Mouse (Mus musculus): ENCODE data around the gene Sgce. TPM values are rescaled to one million over a fixed set of nuclear protein-coding genes. Genes with fewer than 3 reads are reported as not detected.

Sgce gene
- polyA plus RNA-seq, 1 experiment from 2014 or later: 53.4 TPM

- Histone ChIP-seq H3K27ac (replicated peaks; ENCODE audit: low read depth, low read length) (no peak overlapping the region), H3K4me1 (ENCODE audit: control insufficient read depth, insufficient read depth, low read length) (no peaks in the 10 kb centered on the region), H3K4me3 (ENCODE audit: low read depth, low read length) (no peak overlapping the region), H3K27me3 (ENCODE audit: control insufficient read depth, insufficient read depth, low read length) (no peaks in the 10 kb centered on the region), H3K9ac (ENCODE audit: low read length) (no peak overlapping the region), H3K36me3 (ENCODE audit: control insufficient read depth, insufficient read depth, low read length) (no peaks in the 10 kb centered on the region), H3K9me3 (ENCODE audit: control insufficient read depth, low read length) (no peaks in the 10 kb centered on the region), H3K4me2 (ENCODE audit: low read depth, severe bottlenecking) (no peak overlapping the region)
- 60% methylated on average over 5 of the region's 5 CpGs for WGBS
- ATAC-seq (ENCODE audit: insufficient number of reproducible peaks, low FRiP score, low TSS enrichment, low read depth) (no peak), DNase-seq (ENCODE audit: low spot score) (peak; percentile 20)
These were observed 40.6 kb downstream of the Sgce start for GRCm38 (mm10) chr6:4706415-4706814.

GRCm38 (mm10) chr6:4703908-4704307 lies 43.1 kb downstream of the Sgce start:
- Histone ChIP-seq H3K9ac (ENCODE audit: low read length) (no peak overlapping the region), H3K4me1 (ENCODE audit: control insufficient read depth, insufficient read depth, low read length) (no peaks in the 10 kb centered on the region), H3K27me3 (ENCODE audit: control insufficient read depth, insufficient read depth, low read length) (no peaks in the 10 kb centered on the region), H3K27ac (replicated peaks; ENCODE audit: low read depth, low read length) (no peak overlapping the region), H3K36me3 (ENCODE audit: control insufficient read depth, insufficient read depth, low read length) (0 out of 2 replicates have a peak, but pooled peaks cover 2% of the 10 kb centered on the region), H3K4me2 (ENCODE audit: low read depth, severe bottlenecking) (no peak overlapping the region), H3K9me3 (ENCODE audit: control insufficient read depth, low read length) (no peaks in the 10 kb centered on the region), H3K4me3 (ENCODE audit: low read depth, low read length) (no peak overlapping the region)
- WGBS: 77% methylated on average over 7 of the region's 7 CpGs
- DNase-seq (ENCODE audit: low spot score) (peak; percentile 13), ATAC-seq (ENCODE audit: insufficient number of reproducible peaks, low FRiP score, low TSS enrichment, low read depth) (no peak)

- Histone ChIP-seq H3K27me3 (ENCODE audit: control insufficient read depth, insufficient read depth, low read length) (no peaks in the 10 kb centered on the region), H3K27ac (replicated peaks; ENCODE audit: low read depth, low read length) (no peak overlapping the region), H3K4me3 (ENCODE audit: low read depth, low read length) (no peak overlapping the region), H3K36me3 (ENCODE audit: control insufficient read depth, insufficient read depth, low read length) (0 out of 2 replicates have a peak, but pooled peaks cover 2% of the 10 kb centered on the region), H3K4me2 (ENCODE audit: low read depth, severe bottlenecking) (no peak overlapping the region), H3K9me3 (ENCODE audit: control insufficient read depth, low read length) (no peaks in the 10 kb centered on the region), H3K4me1 (ENCODE audit: control insufficient read depth, insufficient read depth, low read length) (no peaks in the 10 kb centered on the region), H3K9ac (ENCODE audit: low read length) (no peak overlapping the region)
- ATAC-seq (ENCODE audit: insufficient number of reproducible peaks, low FRiP score, low TSS enrichment, low read depth): no peak
- 80% methylated on average over 8 of the region's 8 CpGs for WGBS
- no peak for DNase-seq (ENCODE audit: low spot score)
These were observed 45.4 kb downstream of the Sgce start for GRCm38 (mm10) chr6:4701641-4702040.

GRCm38 (mm10) chr6:4695778-4696177 lies 51.2 kb downstream of the Sgce start:
- H3K4me1 ChIP-seq (ENCODE audit: control insufficient read depth, insufficient read depth, low read length): peaks cover 3% of the 10 kb centered on the region; the same call in 1 of the 2 replicates
- H3K27me3 ChIP-seq (ENCODE audit: control insufficient read depth, insufficient read depth, low read length): no peaks in the 10 kb centered on the region
- ATAC-seq (ENCODE audit: insufficient number of reproducible peaks, low FRiP score, low TSS enrichment, low read depth) (peak; percentile 54; the same call in 1 of the 2 replicates), DNase-seq (ENCODE audit: low spot score) (peak; percentile 29)
- no peak overlapping the region; the same call in 1 of the 2 replicates for H3K27ac ChIP-seq (replicated peaks; ENCODE audit: low read depth, low read length)
- H3K9me3 ChIP-seq (ENCODE audit: control insufficient read depth, low read length): no peaks in the 10 kb centered on the region
- WGBS: 20% methylated on average over 3 of the region's 3 CpGs
- H3K4me3 ChIP-seq (ENCODE audit: low read depth, low read length): no peak overlapping the region
- H3K9ac ChIP-seq (ENCODE audit: low read length): no peak overlapping the region
- H3K36me3 ChIP-seq (ENCODE audit: control insufficient read depth, insufficient read depth, low read length): 0 out of 2 replicates have a peak, but pooled peaks cover 2% of the 10 kb centered on the region
- no peak overlapping the region for H3K4me2 ChIP-seq (ENCODE audit: low read depth, severe bottlenecking)

GRCm38 (mm10) chr6:4694672-4695231 lies 52.3 kb downstream of the Sgce start:
- H3K27me3 ChIP-seq (ENCODE audit: control insufficient read depth, insufficient read depth, low read length): no peaks in the 10 kb centered on the region
- H3K9ac ChIP-seq (ENCODE audit: low read length): no peak overlapping the region
- no peak overlapping the region for H3K4me2 ChIP-seq (ENCODE audit: low read depth, severe bottlenecking)
- H3K4me1 ChIP-seq (ENCODE audit: control insufficient read depth, insufficient read depth, low read length): peaks cover 3% of the 10 kb centered on the region; the same call in 1 of the 2 replicates
- H3K36me3 ChIP-seq (ENCODE audit: control insufficient read depth, insufficient read depth, low read length): 0 out of 2 replicates have a peak, but pooled peaks cover 2% of the 10 kb centered on the region
- H3K9me3 ChIP-seq (ENCODE audit: control insufficient read depth, low read length): no peaks in the 10 kb centered on the region
- no peak overlapping the region for H3K4me3 ChIP-seq (ENCODE audit: low read depth, low read length)
- no peak overlapping the region for H3K27ac ChIP-seq (replicated peaks; ENCODE audit: low read depth, low read length)
- no peak for ATAC-seq (ENCODE audit: insufficient number of reproducible peaks, low FRiP score, low TSS enrichment, low read depth)
- WGBS: 55% methylated on average over 8 of the region's 8 CpGs
- no peak for DNase-seq (ENCODE audit: low spot score)

- 29% methylated on average over 10 of the region's 10 CpGs for WGBS
- Histone ChIP-seq H3K27me3 (ENCODE audit: control insufficient read depth, insufficient read depth, low read length) (no peaks in the 10 kb centered on the region), H3K4me1 (ENCODE audit: control insufficient read depth, insufficient read depth, low read length) (peaks cover 3% of the 10 kb centered on the region; the same call in 1 of the 2 replicates), H3K9ac (ENCODE audit: low read length) (no peak overlapping the region), H3K4me2 (ENCODE audit: low read depth, severe bottlenecking) (no peak overlapping the region), H3K27ac (replicated peaks; ENCODE audit: low read depth, low read length) (no peak overlapping the region), H3K9me3 (ENCODE audit: control insufficient read depth, low read length) (no peaks in the 10 kb centered on the region), H3K4me3 (ENCODE audit: low read depth, low read length) (no peak overlapping the region), H3K36me3 (ENCODE audit: control insufficient read depth, insufficient read depth, low read length) (no peaks in the 10 kb centered on the region)
- DNase-seq (ENCODE audit: low spot score) (no peak), ATAC-seq (ENCODE audit: insufficient number of reproducible peaks, low FRiP score, low TSS enrichment, low read depth) (no peak)
These were observed 53.5 kb downstream of the Sgce start for GRCm38 (mm10) chr6:4693544-4693943.

GRCm38 (mm10) chr6:4690438-4690837 lies 56.6 kb downstream of the Sgce start:
- Histone ChIP-seq H3K9ac (ENCODE audit: low read length) (no peak overlapping the region), H3K27me3 (ENCODE audit: control insufficient read depth, insufficient read depth, low read length) (no peaks in the 10 kb centered on the region), H3K4me1 (ENCODE audit: control insufficient read depth, insufficient read depth, low read length) (peaks cover 3% of the 10 kb centered on the region; the same call in 1 of the 2 replicates), H3K9me3 (ENCODE audit: control insufficient read depth, low read length) (no peaks in the 10 kb centered on the region), H3K4me3 (ENCODE audit: low read depth, low read length) (no peak overlapping the region), H3K4me2 (ENCODE audit: low read depth, severe bottlenecking) (no peak overlapping the region), H3K36me3 (ENCODE audit: control insufficient read depth, insufficient read depth, low read length) (no peaks in the 10 kb centered on the region), H3K27ac (replicated peaks; ENCODE audit: low read depth, low read length) (no peak overlapping the region)
- DNase-seq (ENCODE audit: low spot score) (no peak), ATAC-seq (ENCODE audit: insufficient number of reproducible peaks, low FRiP score, low TSS enrichment, low read depth) (no peak)
- 93% methylated on average over 4 of the region's 4 CpGs for WGBS

GRCm38 (mm10) chr6:4684706-4685340 lies 62.2 kb downstream of the Sgce start:
- 31% methylated on average over 10 of the region's 10 CpGs for WGBS
- DNase-seq (ENCODE audit: low spot score) (peak; percentile 40), ATAC-seq (ENCODE audit: insufficient number of reproducible peaks, low FRiP score, low TSS enrichment, low read depth) (no peak)
- Histone ChIP-seq H3K4me3 (ENCODE audit: low read depth, low read length) (no peak overlapping the region), H3K27me3 (ENCODE audit: control insufficient read depth, insufficient read depth, low read length) (no peaks in the 10 kb centered on the region), H3K27ac (replicated peaks; ENCODE audit: low read depth, low read length) (no peak overlapping the region), H3K9me3 (ENCODE audit: control insufficient read depth, low read length) (no peaks in the 10 kb centered on the region), H3K4me1 (ENCODE audit: control insufficient read depth, insufficient read depth, low read length) (peaks cover 6% of the 10 kb centered on the region; the same call in 1 of the 2 replicates), H3K36me3 (ENCODE audit: control insufficient read depth, insufficient read depth, low read length) (no peaks in the 10 kb centered on the region), H3K4me2 (ENCODE audit: low read depth, severe bottlenecking) (no peak overlapping the region), H3K9ac (ENCODE audit: low read length) (no peak overlapping the region)

Data from limb, embryonic 11.5 days (tissue).